17 mouse cellular contexts compared by ENCODE assay signal in the genomic region with DNA sequence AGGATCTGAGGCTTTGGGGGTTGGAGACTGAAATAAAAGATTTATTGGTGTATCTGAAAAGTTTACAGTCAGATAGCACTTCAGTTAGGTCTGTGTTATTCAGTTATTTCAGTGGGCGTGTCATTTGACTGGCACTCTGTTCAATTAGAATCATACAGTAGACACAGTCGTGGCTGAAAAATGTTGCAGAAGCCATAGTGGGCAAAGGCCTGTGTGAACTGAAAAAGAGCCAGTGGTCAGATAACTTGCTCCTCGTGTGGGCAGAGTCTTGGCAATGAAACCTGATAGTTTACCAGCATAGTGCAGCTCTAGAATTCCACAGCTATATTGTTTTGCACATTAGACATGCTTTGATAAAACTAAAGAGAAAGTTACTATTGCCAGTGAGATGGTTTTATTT.
"Had no signal": no experiment of that assay in that cellular context is flagged by ENCODE, and none has a peak within 500 bp of the region (broad histone marks: within the 10 kb centered on the region; RNA-seq: fewer than 3 reads in every experiment).

No protein-coding gene starts in this region.

- H3K9me3 ChIP-seq: limb, embryonic 12.5 days; limb, embryonic 15.5 days; midbrain, embryonic 10.5 days; midbrain, embryonic 13.5 days had no signal

- DNase-seq: kidney, adult 2 months; kidney, postnatal 25 days; layer of hippocampus, postnatal 36 days; left cerebral cortex, postnatal 4 days; liver, postnatal 0 days; lung, embryonic 14.5 days; thymus, postnatal 25 days had no signal

- H3K4me3 ChIP-seq: limb, embryonic 12.5 days; limb, embryonic 15.5 days; midbrain, embryonic 10.5 days; midbrain, embryonic 13.5 days had no signal

- H3K9ac ChIP-seq: limb, embryonic 12.5 days; limb, embryonic 15.5 days; liver, embryonic 14.5 days; liver, postnatal 0 days; lung, embryonic 14.5 days; midbrain, embryonic 13.5 days had no signal

- H3K4me2 ChIP-seq: limb, embryonic 12.5 days; limb, embryonic 15.5 days; liver, embryonic 11.5 days; lung, embryonic 14.5 days; midbrain, embryonic 13.5 days had no signal

- H3K27ac ChIP-seq: kidney, postnatal 0 days; limb, embryonic 12.5 days; limb, embryonic 15.5 days; liver, embryonic 14.5 days; macrophage; midbrain, embryonic 10.5 days; midbrain, embryonic 13.5 days had no signal

- H3K27me3 ChIP-seq: limb, embryonic 12.5 days; limb, embryonic 15.5 days; midbrain, embryonic 13.5 days had no signal

- H3K4me1 ChIP-seq: limb, embryonic 15.5 days; midbrain, embryonic 10.5 days; midbrain, embryonic 13.5 days had no signal

- ATAC-seq: liver, postnatal 0 days; lung, postnatal 0 days; midbrain, embryonic 13.5 days; midbrain, embryonic 16.5 days had no signal
